Mouse (Mus musculus): ENCODE data around the gene Rorc.

DNA sequence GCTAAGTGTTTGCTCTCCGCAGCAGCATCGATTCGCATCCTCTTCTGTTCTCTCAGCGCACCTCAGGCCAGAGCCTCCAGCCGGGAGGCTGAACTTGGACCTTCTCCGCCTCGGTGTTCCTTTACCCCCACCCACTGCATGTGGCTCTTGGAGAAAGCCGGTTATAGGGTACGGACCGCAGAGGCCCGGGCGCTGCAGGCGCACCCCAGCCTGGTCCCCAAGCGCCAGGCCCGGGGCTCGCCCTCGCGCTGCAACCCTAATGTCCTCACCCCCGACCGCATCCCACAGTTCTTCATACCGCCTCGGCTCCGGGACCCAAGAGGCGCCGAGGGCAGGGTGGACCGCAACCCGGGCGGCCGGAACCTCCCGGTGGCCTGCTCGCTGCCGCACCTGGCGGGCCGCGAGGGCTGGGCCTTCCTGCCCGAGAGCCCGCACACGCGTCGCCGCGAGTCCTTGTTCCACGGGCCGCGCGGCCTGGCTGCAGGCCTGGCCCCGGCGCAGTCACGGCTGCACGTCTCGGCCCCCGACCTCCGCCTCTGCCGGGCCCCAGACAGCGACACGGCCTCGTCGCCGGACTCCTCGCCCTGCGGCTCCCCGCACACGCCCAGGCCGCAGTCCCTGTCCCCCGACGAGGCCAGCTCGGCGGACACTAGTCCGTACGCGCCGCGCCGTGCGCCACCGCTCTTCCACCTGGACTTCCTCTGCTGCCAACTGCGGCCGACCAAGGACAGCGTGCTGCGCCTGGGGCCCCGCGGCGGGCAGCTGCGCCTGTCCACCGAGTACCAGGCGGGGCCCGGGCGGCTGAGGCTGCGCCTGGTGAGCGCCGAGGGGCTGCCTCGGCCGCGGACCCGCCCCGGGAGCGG lies 9.1 kb upstream of the Rorc start:
- TF ChIP-seq POLR2A (IDR thresholded peaks at IDR 0.05; ENCODE audit: low read depth, low read length), result no peak
- TF ChIP-seq CTCF (IDR thresholded peaks at IDR 0.05; ENCODE audit: extremely low read depth, insufficient read length, insufficient replicate concordance, low read depth, low read length), result no peak
